Mouse (Mus musculus) kidney, adult 2 months (tissue): ENCODE data around the gene Nceh1.

Source experiments
- CTCF ChIP-seq: fragments of 200-500 bp; conservative IDR thresholded peaks from 2 replicates; pipeline ENCODE4 v1.5.1; 2011; ENCODE audit warnings: low read depth, mild to moderate bottlenecking, control low read depth, low read length, moderate library complexity, mixed read lengths; ENCODE audit not compliant: insufficient read depth, insufficient read length
- POLR2A ChIP-seq: fragments of 200-500 bp; IDR thresholded peaks from one replicate; pipeline ENCODE4 v1.6.1; 2011; ENCODE audit warnings: low read depth, low read length, control low read depth

DNA sequence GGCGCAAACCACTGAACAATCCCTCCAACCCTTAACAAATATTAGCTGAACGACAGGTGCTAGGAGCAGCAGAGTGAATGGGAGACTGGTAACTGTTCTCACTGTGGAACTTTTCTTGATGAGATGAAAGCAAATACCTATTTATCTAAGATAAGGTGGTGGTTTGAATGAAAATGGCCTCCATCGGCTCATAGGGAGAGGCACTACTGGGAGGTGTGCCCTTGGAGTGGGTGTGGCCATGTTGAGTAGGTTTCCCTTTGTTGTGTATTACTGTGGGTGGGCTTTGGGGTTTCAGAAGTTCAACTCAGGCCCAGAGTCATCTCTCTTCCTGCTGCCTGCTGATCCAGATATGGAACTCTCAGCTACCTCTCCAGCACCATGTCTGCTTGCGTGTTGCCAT is 8.1 kb downstream of the Nceh1 start:
- no peak for TF ChIP-seq CTCF
- no peak for TF ChIP-seq POLR2A
